ENCODE assay signal across 8 mouse cellular contexts in genomic region chr16:6503573-6504331, GRCm38 (mm10).
DNase-seq lines count a peak whose midpoint lies in the region; ATAC-seq lines count a peak whose summit lies in the region.

No protein-coding gene starts in this region.

- ATAC-seq in heart, embryonic 12.5 days (ENCODE audit: insufficient number of reproducible peaks, low FRiP score) = no peak
- ATAC-seq in neural tube, embryonic 11.5 days (ENCODE audit: insufficient read depth, low FRiP score, low TSS enrichment) = 0 out of 2 replicates have a peak, but pooled peaks have one; percentile 38

- H3K4me1 ChIP-seq in heart, embryonic 12.5 days (replicated peaks) = no peaks in the 10 kb centered on the region
- no peaks in the 10 kb centered on the region for H3K4me1 ChIP-seq in hindbrain, embryonic 10.5 days (replicated peaks)
- H3K4me1 ChIP-seq in neural tube, embryonic 11.5 days (ENCODE audit: control insufficient read depth, insufficient read depth, low read length) = no peaks in the 10 kb centered on the region; the same call in 1 of the 2 replicates

- peak; percentile 34 to 59 for DNase-seq in heart, postnatal 10 days
- peak; percentile 19 for DNase-seq in MN1 (ENCODE audit: low spot score)
- peak; percentile 84 for DNase-seq in cerebellum, adult 9-10 months
- DNase-seq in hindbrain, embryonic 10.5 days (ENCODE audit: low spot score) = peak; percentile 37
- DNase-seq in left cerebral cortex, adult 18-20 months (ENCODE audit: low spot score in 2 of 2) = peak; percentile 63 to 70
- DNase-seq in neural tube, embryonic 11.5 days (ENCODE audit: low spot score) = peak; percentile 28
- no peak for DNase-seq in yolk sac, embryonic 10.5 days (ENCODE audit: low spot score)

- intact Hi-C loops in heart, postnatal 10 days (cut with DNase I) = loop anchor here (5.0 to 10.0 kb wide), 2 partner anchors 291 to 1829 kb away; no protein-coding TSS in a partner anchor

- H3K9ac ChIP-seq in heart, embryonic 12.5 days = no peak overlapping the region
- no peak overlapping the region for H3K9ac ChIP-seq in neural tube, embryonic 11.5 days (ENCODE audit: low read length)

- no peak overlapping the region for H3K4me2 ChIP-seq in heart, embryonic 12.5 days
- H3K4me2 ChIP-seq in neural tube, embryonic 11.5 days (ENCODE audit: low read depth) = no peak overlapping the region

- no peak overlapping the region for H3K4me3 ChIP-seq in heart, embryonic 12.5 days
- no peak overlapping the region for H3K4me3 ChIP-seq in hindbrain, embryonic 10.5 days
- no peak overlapping the region for H3K4me3 ChIP-seq in neural tube, embryonic 11.5 days (ENCODE audit: low read depth, low read length)

- H3K9me3 ChIP-seq in heart, embryonic 12.5 days (replicated peaks) = no peaks in the 10 kb centered on the region
- H3K9me3 ChIP-seq in hindbrain, embryonic 10.5 days = no peaks in the 10 kb centered on the region
- H3K9me3 ChIP-seq in neural tube, embryonic 11.5 days (ENCODE audit: control insufficient read depth, low read length) = no peaks in the 10 kb centered on the region

- no peaks in the 10 kb centered on the region for H3K27me3 ChIP-seq in heart, embryonic 12.5 days (replicated peaks)
- H3K27me3 ChIP-seq in hindbrain, embryonic 10.5 days (ENCODE audit: insufficient read depth, poor library complexity, severe bottlenecking) = no peaks in the 10 kb centered on the region
- no peaks in the 10 kb centered on the region for H3K27me3 ChIP-seq in neural tube, embryonic 11.5 days (ENCODE audit: control insufficient read depth, insufficient read depth, low read length)

- no peaks in the 10 kb centered on the region for H3K36me3 ChIP-seq in heart, embryonic 12.5 days
- H3K36me3 ChIP-seq in hindbrain, embryonic 10.5 days = no peaks in the 10 kb centered on the region
- H3K36me3 ChIP-seq in neural tube, embryonic 11.5 days (ENCODE audit: control insufficient read depth, insufficient read depth, low read length) = no peaks in the 10 kb centered on the region

- 66% methylated on average over 5 of the region's 5 CpGs for WGBS in heart, embryonic 12.5 days
- whole genome bisulfite sequencing in hindbrain, embryonic 10.5 days = 58% methylated on average over 5 of the region's 5 CpGs
- WGBS in neural tube, embryonic 11.5 days = 48% methylated on average over 5 of the region's 5 CpGs

- no peak overlapping the region for H3K27ac ChIP-seq in heart, embryonic 12.5 days (ENCODE audit: poor library complexity, severe bottlenecking)
- no peak overlapping the region for H3K27ac ChIP-seq in hindbrain, embryonic 10.5 days
- no peak overlapping the region for H3K27ac ChIP-seq in neural tube, embryonic 11.5 days (ENCODE audit: low read depth, low read length)
